In genomic region chr4:59675699-59676098, GRCm38 (mm10) we compare ENCODE assay signal across 23 mouse cellular contexts. TPM values are rescaled to one million over a fixed set of nuclear protein-coding genes. Genes with fewer than 3 reads are reported as not detected.
DNase-seq lines count a peak whose midpoint lies in the region; ATAC-seq lines count a peak whose summit lies in the region.
"Had no signal": no experiment of that assay in that cellular context is flagged by ENCODE, and none has a peak within 500 bp of the region (broad histone marks: within the 10 kb centered on the region; RNA-seq: fewer than 3 reads in every experiment).

No protein-coding gene starts in this region.

- H3K4me3 ChIP-seq in forebrain, embryonic 14.5 days (ENCODE audit: low read depth, low read length) = no peak overlapping the region
- H3K4me3 ChIP-seq in forebrain, embryonic 16.5 days (replicated peaks; ENCODE audit: low read length) = no peak overlapping the region
- H3K4me3 ChIP-seq in lung, embryonic 16.5 days (ENCODE audit: low read length) = no peak overlapping the region
- H3K4me3 ChIP-seq: embryonic facial prominence, embryonic 12.5 days; erythroblast, embryonic 14.5 days; gastrocnemius, adult 2 months; heart, embryonic 10.5 days; hindbrain, embryonic 10.5 days; midbrain, embryonic 13.5 days had no signal

- H3K27me3 ChIP-seq in forebrain, embryonic 14.5 days (replicated peaks; ENCODE audit: control insufficient read depth, insufficient read depth, low read length) = no peaks in the 10 kb centered on the region
- no peaks in the 10 kb centered on the region for H3K27me3 ChIP-seq in forebrain, embryonic 16.5 days (replicated peaks; ENCODE audit: control insufficient read depth, insufficient read depth, low read length)
- no peaks in the 10 kb centered on the region for H3K27me3 ChIP-seq in lung, embryonic 16.5 days (ENCODE audit: control insufficient read depth, insufficient read depth, low read depth, low read length)
- H3K27me3 ChIP-seq: embryonic facial prominence, embryonic 12.5 days; midbrain, embryonic 13.5 days had no signal

- H3K36me3 ChIP-seq in forebrain, embryonic 14.5 days (ENCODE audit: control insufficient read depth, insufficient read depth, low read length) = no peaks in the 10 kb centered on the region
- H3K36me3 ChIP-seq in forebrain, embryonic 16.5 days (ENCODE audit: control insufficient read depth, insufficient read depth) = no peaks in the 10 kb centered on the region
- no peaks in the 10 kb centered on the region for H3K36me3 ChIP-seq in lung, embryonic 16.5 days (ENCODE audit: control insufficient read depth, insufficient read depth, low read length)
- H3K36me3 ChIP-seq: embryonic facial prominence, embryonic 12.5 days; heart, embryonic 10.5 days; hindbrain, embryonic 10.5 days; midbrain, embryonic 13.5 days had no signal

- 47% methylated on average over 3 of the region's 3 CpGs for WGBS in forebrain, embryonic 14.5 days
- WGBS in forebrain, embryonic 16.5 days = 48% methylated on average over 3 of the region's 3 CpGs
- 34% methylated on average over 3 of the region's 3 CpGs for WGBS in lung, embryonic 16.5 days

- H3K4me1 ChIP-seq in forebrain, embryonic 14.5 days (ENCODE audit: control insufficient read depth, insufficient read depth, low read length) = no peaks in the 10 kb centered on the region
- no peaks in the 10 kb centered on the region for H3K4me1 ChIP-seq in forebrain, embryonic 16.5 days (replicated peaks; ENCODE audit: control insufficient read depth, insufficient read depth, low read length)
- H3K4me1 ChIP-seq in lung, embryonic 16.5 days (replicated peaks; ENCODE audit: control insufficient read depth, insufficient read depth, low read length) = peaks cover 10% of the 10 kb centered on the region
- H3K4me1 ChIP-seq: embryonic facial prominence, embryonic 12.5 days had no signal

- no peaks in the 10 kb centered on the region for H3K9me3 ChIP-seq in forebrain, embryonic 14.5 days (replicated peaks; ENCODE audit: control insufficient read depth, low read length)
- H3K9me3 ChIP-seq in forebrain, embryonic 16.5 days (ENCODE audit: control insufficient read depth, low read length) = no peaks in the 10 kb centered on the region
- no peaks in the 10 kb centered on the region for H3K9me3 ChIP-seq in lung, embryonic 16.5 days (ENCODE audit: control insufficient read depth, low read length)
- H3K9me3 ChIP-seq: embryonic facial prominence, embryonic 12.5 days; heart, embryonic 10.5 days; hindbrain, embryonic 10.5 days; midbrain, embryonic 13.5 days had no signal

- no peak overlapping the region for H3K4me2 ChIP-seq in forebrain, embryonic 14.5 days (ENCODE audit: low read length)
- no peak overlapping the region for H3K4me2 ChIP-seq in forebrain, embryonic 16.5 days (ENCODE audit: low read length)
- H3K4me2 ChIP-seq in lung, embryonic 16.5 days (ENCODE audit: low read depth, low read length) = no peak overlapping the region
- H3K4me2 ChIP-seq: embryonic facial prominence, embryonic 12.5 days; midbrain, embryonic 13.5 days had no signal

- ATAC-seq in forebrain, embryonic 14.5 days = no peak
- no peak for ATAC-seq in forebrain, embryonic 16.5 days
- ATAC-seq in lung, embryonic 16.5 days (ENCODE audit: low read depth) = peak; percentile 54; the same call in 1 of the 2 replicates
- ATAC-seq: hindbrain, postnatal 0 days had no signal

- no peak overlapping the region for H3K27ac ChIP-seq in forebrain, embryonic 14.5 days (ENCODE audit: low read depth, low read length)
- H3K27ac ChIP-seq in forebrain, embryonic 16.5 days (ENCODE audit: low read length) = no peak overlapping the region
- peak overlapping the region; percentile 55; the same call in 1 of the 2 replicates for H3K27ac ChIP-seq in lung, embryonic 16.5 days (ENCODE audit: low read length)
- H3K27ac ChIP-seq: embryonic facial prominence, embryonic 12.5 days; gastrocnemius, adult 2 months; heart, embryonic 10.5 days; hindbrain, embryonic 10.5 days; hindbrain, postnatal 0 days; macrophage had no signal

- H3K9ac ChIP-seq in forebrain, embryonic 14.5 days (ENCODE audit: low read length) = no peak overlapping the region
- H3K9ac ChIP-seq in forebrain, embryonic 16.5 days (replicated peaks; ENCODE audit: low read depth, low read length) = no peak overlapping the region
- no peak overlapping the region for H3K9ac ChIP-seq in lung, embryonic 16.5 days (ENCODE audit: low read length)
- H3K9ac ChIP-seq: embryonic facial prominence, embryonic 12.5 days; midbrain, embryonic 13.5 days had no signal

- peak; percentile 42 for DNase-seq in forebrain, embryonic 14.5 days (ENCODE audit: low spot score)
- DNase-seq in lung, postnatal 25 days (ENCODE audit: low spot score) = no peak
- peak; percentile 38 for DNase-seq in A20 (ENCODE audit: low read depth, low spot score)
- peak; percentile 9 for DNase-seq in induced T-regulatory cell, adult 2 months (ENCODE audit: low read depth)
- DNase-seq in layer of hippocampus, adult 8-10 months (ENCODE audit: low spot score in 2 of 2) = no peak
- no peak for DNase-seq in thymus, postnatal 10 days (ENCODE audit: low spot score in 2 of 2)
- DNase-seq: cerebellum, postnatal 10 days; gastrocnemius, adult 2 months; kidney, adult 11 months; kidney, postnatal 10 days; layer of hippocampus, postnatal 36 days; retina, postnatal 1 day; right cerebral cortex, postnatal 4 days; thymus, postnatal 25 days had no signal

RNA-seq across cellular contexts. Expression of gene E130308A19Rik, which starts 49.7 kb away (rescaled TPM):
- 22.6 and 28.0 TPM in 2 replicates for polyA plus RNA-seq in forebrain, embryonic 14.5 days (2014; fragmentation: Nextera tagmentation; extraction: Ambion mirVana)
- polyA plus RNA-seq in forebrain, embryonic 16.5 days (2015; fragmentation: Nextera tagmentation; extraction: Ambion mirVana) = 24.6 and 29.8 TPM in 2 replicates
- polyA plus RNA-seq in lung, embryonic 16.5 days (2015; fragmentation: Nextera tagmentation; extraction: Ambion mirVana) = 20.9 and 21.1 TPM in 2 replicates
- total RNA-seq in layer of hippocampus, adult 8-10 months (2022) = 10 to 100 TPM; 11.6 to 16.6 (median 13.0) TPM

Comparison
In these comparisons a context has a peak if more than half of its experiments do, and no peak if none do; other contexts are left out.
1. DNase-seq: peak in forebrain, embryonic 14.5 days (single experiment), A20 (single experiment) and induced T-regulatory cell, adult 2 months (single experiment); none in lung, postnatal 25 days (single experiment), layer of hippocampus, adult 8-10 months (0 of 2) and thymus, postnatal 10 days (0 of 2).